Mouse (Mus musculus): ENCODE measurements around the gene Ccdc80.

The Ccdc80 gene

GRCm38 (mm10) chr16:45117200-45117599 is 24.0 kb downstream of the Ccdc80 start:
- no peak for DNase-seq (ENCODE audit: low spot score)

GRCm38 (mm10) chr16:45118760-45119159 is 25.6 kb downstream of the Ccdc80 start:
- no peak for DNase-seq (ENCODE audit: low spot score)

- no peak for DNase-seq (ENCODE audit: low spot score)
Observed at GRCm38 (mm10) chr16:45120844-45121425, 27.7 kb downstream of the Ccdc80 start.

GRCm38 (mm10) chr16:45122571-45122970 is 29.4 kb downstream of the Ccdc80 start:
- no peak for DNase-seq (ENCODE audit: low spot score)

- no peak for DNase-seq (ENCODE audit: low spot score)
Observed at GRCm38 (mm10) chr16:45124230-45125203, 31.3 kb downstream of the Ccdc80 start.

GRCm38 (mm10) chr16:45127936-45128710 is 34.9 kb downstream of the Ccdc80 start:
- DNase-seq (ENCODE audit: low spot score) = no peak

GRCm38 (mm10) chr16:45141711-45142110 is 48.5 kb downstream of the Ccdc80 start:
- no peak for DNase-seq (ENCODE audit: low spot score)

- no peak for DNase-seq (ENCODE audit: low spot score)
Observed at GRCm38 (mm10) chr16:45142565-45142964, 49.4 kb downstream of the Ccdc80 start.

- DNase-seq (ENCODE audit: low spot score) = no peak
Observed at GRCm38 (mm10) chr16:45145119-45145518, 51.9 kb downstream of the Ccdc80 start.

GRCm38 (mm10) chr16:45148488-45149082 is 55.4 kb downstream of the Ccdc80 start:
- DNase-seq (ENCODE audit: low spot score) = no peak

GRCm38 (mm10) chr16:45154741-45155250 is 61.6 kb downstream of the Ccdc80 start:
- DNase-seq (ENCODE audit: low spot score) = peak; percentile 24

- DNase-seq (ENCODE audit: low spot score) = peak; percentile 85
Observed at GRCm38 (mm10) chr16:45158136-45158521, 64.9 kb downstream of the Ccdc80 start.

GRCm38 (mm10) chr16:45158522-45159388 is 65.6 kb downstream of the Ccdc80 start, which contains the start of the genes Slc35a5 and Atg3:
Slc35a5 (minus strand) TSS chr16:45158706.
Atg3 (plus strand) TSS chr16:45158785.
- peak; percentile 97 for DNase-seq (ENCODE audit: low spot score)

GRCm38 (mm10) chr16:45159389-45159716 is 66.2 kb downstream of the Ccdc80 start:
- DNase-seq (ENCODE audit: low spot score) = no peak

Data from testis, postnatal 14 days (tissue).